Mouse (Mus musculus) embryonic facial prominence, embryonic 10.5 days (tissue): Measurements from ENCODE around the gene Tmem131. TPM values are rescaled to one million over a fixed set of nuclear protein-coding genes. Genes with fewer than 3 reads are reported as not detected.
"Not testable (repeated sequence)": the region's sequence is repeated elsewhere in the genome, so short reads cannot be mapped to it uniquely, and the experiment has no call there.

ENCODE experiments used
- DNase-seq: peaks from one replicate; pipeline ENCODE4 v3.0.0-alpha.2; 2017; ENCODE audit warnings: low spot score
- H3K27ac ChIP-seq: fragments of 300-500 bp; sonication (generic); replicated peaks from 2 replicates; pipeline ENCODE4 v1.5.1; 2016; ENCODE audit warnings: mild to moderate bottlenecking
- H3K27me3 ChIP-seq: fragments of 300-500 bp; sonication (generic); replicated peaks from 2 replicates; pipeline ENCODE4 v1.6.1; 2016; ENCODE audit warnings: low read depth, mild to moderate bottlenecking; ENCODE audit not compliant: poor library complexity, severe bottlenecking
- H3K36me3 ChIP-seq: fragments of 300-500 bp; sonication (generic); replicated peaks from 2 replicates; pipeline ENCODE4 v1.6.1; 2016; ENCODE audit warnings: mild to moderate bottlenecking, moderate library complexity
- H3K4me1 ChIP-seq: fragments of 300-500 bp; sonication (generic); 2 replicates; pipeline ENCODE4 v1.6.1; 2016
- H3K4me3 ChIP-seq: fragments of 300-500 bp; sonication (generic); 2 replicates; pipeline ENCODE4 v1.5.1; 2016; ENCODE audit warnings: mild to moderate bottlenecking, moderate library complexity
- H3K9me3 ChIP-seq: fragments of 300-500 bp; sonication (generic); 2 replicates; pipeline ENCODE4 v1.6.1; 2016; ENCODE audit warnings: mild to moderate bottlenecking
- WGBS: fragments of 180-500 bp; shearing (Covaris S2); methylation state at CpG from one replicate; pipeline ENCODE4 v1.1.7; 2016; 5-methylcytosine and 5-hydroxymethylcytosine counted together
- polyA plus RNA-seq: library from polyadenylated mRNA; unstranded; fragments of >200 nt; fragmentation: Nextera tagmentation; extraction: Ambion mirVana; gene quantifications from 2 replicates; pipeline ENCODE4 v1.2.1, GENCODE M21; 2016

Tmem131 gene
- polyA plus RNA-seq, 1 experiment from 2014 or later: 14.0 TPM

GRCm38 (mm10) chr1:36905216-36905615, 38.2 kb downstream of the Tmem131 start:
- Histone ChIP-seq H3K4me1 (peaks cover 7% of the 10 kb centered on the region), H3K4me3 (no peak overlapping the region), H3K27me3 (no peaks in the 10 kb centered on the region), H3K9me3 (no peaks in the 10 kb centered on the region), H3K27ac (no peak overlapping the region), H3K36me3 (peaks cover 5% of the 10 kb centered on the region)
- WGBS: 78% methylated on average over 3 of the region's 3 CpGs
- no peak for DNase-seq

GRCm38 (mm10) chr1:36904489-36904888, 39.0 kb downstream of the Tmem131 start:
- no peak for DNase-seq
- 78% methylated on average over 6 of the region's 6 CpGs for WGBS
- Histone ChIP-seq H3K4me3 (no peak overlapping the region), H3K27me3 (no peaks in the 10 kb centered on the region), H3K4me1 (peaks cover 7% of the 10 kb centered on the region), H3K27ac (no peak overlapping the region), H3K36me3 (peaks cover 5% of the 10 kb centered on the region), H3K9me3 (no peaks in the 10 kb centered on the region)

- H3K27ac ChIP-seq: no peak overlapping the region
- 70% methylated on average over 3 of the region's 3 CpGs for WGBS
- DNase-seq: no peak
- H3K9me3 ChIP-seq: no peaks in the 10 kb centered on the region
- peaks cover 7% of the 10 kb centered on the region for H3K4me1 ChIP-seq
- H3K27me3 ChIP-seq: no peaks in the 10 kb centered on the region
- no peak overlapping the region for H3K4me3 ChIP-seq
- H3K36me3 ChIP-seq: peaks cover 5% of the 10 kb centered on the region
Observed at GRCm38 (mm10) chr1:36904084-36904451, 39.4 kb downstream of the Tmem131 start.

DNA sequence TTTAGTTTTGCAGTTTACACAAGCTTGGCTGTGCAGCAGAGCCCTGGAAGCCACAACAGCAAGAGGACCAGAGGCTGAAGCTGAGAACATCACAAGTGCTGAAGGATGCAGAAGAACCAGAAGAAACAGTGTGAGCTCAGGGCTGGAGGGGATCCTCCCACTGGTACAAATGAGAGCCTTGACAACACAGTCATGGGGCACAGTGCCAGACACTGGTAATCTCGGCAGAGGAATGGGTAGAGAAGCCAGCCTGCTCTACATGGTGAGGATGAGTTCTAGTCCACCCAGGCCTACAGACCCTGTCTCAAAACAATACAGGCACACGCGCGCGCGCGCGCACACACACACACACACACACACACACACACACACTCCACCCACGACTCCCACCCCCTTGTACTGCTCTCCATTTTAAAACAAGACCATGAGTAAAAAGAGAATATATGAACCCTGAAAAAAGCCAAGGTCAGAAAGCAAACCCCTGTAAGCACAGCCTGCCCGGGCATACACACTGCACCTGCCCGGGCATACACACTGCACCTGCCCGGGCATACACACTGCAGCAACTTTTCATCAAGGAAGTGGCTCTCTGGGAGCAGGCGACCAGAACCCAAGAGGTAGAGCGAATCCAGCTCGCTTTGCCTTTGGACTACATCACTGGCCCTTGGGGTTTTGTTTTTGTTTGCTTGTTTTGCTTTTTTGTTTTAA, 39.9 kb downstream of the Tmem131 start:
- Histone ChIP-seq H3K4me1 (peaks cover 7% of the 10 kb centered on the region), H3K9me3 (no peaks in the 10 kb centered on the region), H3K36me3 (peaks cover 5% of the 10 kb centered on the region), H3K27ac (no peak overlapping the region), H3K4me3 (no peak overlapping the region), H3K27me3 (no peaks in the 10 kb centered on the region)
- WGBS: 93% methylated on average over 15 of the region's 15 CpGs
- no peak for DNase-seq

GRCm38 (mm10) chr1:36902533-36903315, 40.7 kb downstream of the Tmem131 start:
- Histone ChIP-seq H3K9me3 (no peaks in the 10 kb centered on the region), H3K27me3 (no peaks in the 10 kb centered on the region), H3K27ac (no peak overlapping the region), H3K4me3 (no peak overlapping the region), H3K36me3 (peaks cover 5% of the 10 kb centered on the region), H3K4me1 (peaks cover 7% of the 10 kb centered on the region)
- no peak for DNase-seq
- WGBS: 92% methylated on average over 11 of the region's 11 CpGs

- H3K4me3 ChIP-seq: no peak overlapping the region
- no peak overlapping the region for H3K27ac ChIP-seq
- no peak for DNase-seq
- no peaks in the 10 kb centered on the region for H3K9me3 ChIP-seq
- 97% methylated on average over 2 of the region's 2 CpGs for WGBS
- no peaks in the 10 kb centered on the region for H3K27me3 ChIP-seq
- H3K4me1 ChIP-seq: peaks cover 2% of the 10 kb centered on the region; the same call in 1 of the 2 replicates
- no peaks in the 10 kb centered on the region for H3K36me3 ChIP-seq
Observed at GRCm38 (mm10) chr1:36899622-36900021, 43.8 kb downstream of the Tmem131 start.

- WGBS: 95% methylated on average over 4 of the region's 4 CpGs
- no peaks in the 10 kb centered on the region for H3K36me3 ChIP-seq
- no peaks in the 10 kb centered on the region for H3K9me3 ChIP-seq
- H3K4me3 ChIP-seq: no peak overlapping the region
- no peak for DNase-seq
- no peaks in the 10 kb centered on the region for H3K4me1 ChIP-seq
- H3K27me3 ChIP-seq: no peaks in the 10 kb centered on the region
- no peak overlapping the region for H3K27ac ChIP-seq
Observed at GRCm38 (mm10) chr1:36896423-36896822, 47.0 kb downstream of the Tmem131 start.

- H3K27me3 ChIP-seq: no peaks in the 10 kb centered on the region
- no peak overlapping the region for H3K4me3 ChIP-seq
- no peaks in the 10 kb centered on the region for H3K4me1 ChIP-seq
- H3K9me3 ChIP-seq: no peaks in the 10 kb centered on the region
- 88% methylated on average over 3 of the region's 3 CpGs for WGBS
- H3K36me3 ChIP-seq: no peaks in the 10 kb centered on the region
- no peak for DNase-seq
- no peak overlapping the region for H3K27ac ChIP-seq
Observed at GRCm38 (mm10) chr1:36895452-36895851, 48.0 kb downstream of the Tmem131 start.

GRCm38 (mm10) chr1:36894136-36894535, 49.3 kb downstream of the Tmem131 start:
- no peaks in the 10 kb centered on the region for H3K27me3 ChIP-seq
- no peak for DNase-seq
- H3K9me3 ChIP-seq: no peaks in the 10 kb centered on the region
- H3K36me3 ChIP-seq: no peaks in the 10 kb centered on the region
- H3K27ac ChIP-seq: no peak overlapping the region
- no peaks in the 10 kb centered on the region for H3K4me1 ChIP-seq
- 91% methylated on average over 3 of the region's 3 CpGs for WGBS
- no peak overlapping the region for H3K4me3 ChIP-seq

DNA sequence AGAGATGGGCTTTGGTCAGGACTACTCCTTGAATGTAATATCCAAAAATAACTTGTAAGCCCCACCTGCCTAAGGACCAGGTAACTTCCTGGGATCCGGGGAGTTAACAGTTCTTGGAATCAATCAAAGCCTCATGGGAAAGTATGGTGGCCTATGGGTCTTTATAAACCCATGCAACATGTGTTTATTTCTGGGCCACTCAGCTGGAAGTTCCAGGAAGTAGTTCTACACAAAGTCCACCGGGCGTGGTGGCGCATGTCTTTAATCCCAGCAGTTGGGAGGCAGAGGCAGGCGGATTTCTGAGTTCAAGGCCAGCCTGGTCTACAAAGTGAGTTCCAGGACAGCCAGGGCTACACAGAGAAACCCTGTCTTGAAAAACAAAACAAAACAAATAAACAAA, 49.7 kb downstream of the Tmem131 start:
- WGBS: 95% methylated on average over 5 of the region's 5 CpGs
- not testable (repeated sequence) for H3K27me3 ChIP-seq

GRCm38 (mm10) chr1:36893146-36893545, 50.3 kb downstream of the Tmem131 start:
- no peaks in the 10 kb centered on the region for H3K9me3 ChIP-seq
- H3K4me1 ChIP-seq: no peaks in the 10 kb centered on the region
- H3K4me3 ChIP-seq: no peak overlapping the region
- H3K36me3 ChIP-seq: peaks cover 7% of the 10 kb centered on the region; the same call in 1 of the 2 replicates
- WGBS: 90% methylated on average over 6 of the region's 6 CpGs
- H3K27me3 ChIP-seq: no peaks in the 10 kb centered on the region
- no peak for DNase-seq
- H3K27ac ChIP-seq: no peak overlapping the region

More for the DNA sequence above, 49.7 kb downstream of the Tmem131 start:
- H3K36me3 ChIP-seq, H3K27ac ChIP-seq, H3K4me3 ChIP-seq, H3K9me3 ChIP-seq, H3K4me1 ChIP-seq, DNase-seq: not testable (repeated sequence)

GRCm38 (mm10) chr1:36892461-36892860, 51.0 kb downstream of the Tmem131 start:
- H3K27ac ChIP-seq: no peak overlapping the region
- H3K27me3 ChIP-seq: no peaks in the 10 kb centered on the region
- WGBS: 75% methylated on average over 3 of the region's 3 CpGs
- no peaks in the 10 kb centered on the region for H3K4me1 ChIP-seq
- no peak for DNase-seq
- no peaks in the 10 kb centered on the region for H3K9me3 ChIP-seq
- peaks cover 12% of the 10 kb centered on the region for H3K36me3 ChIP-seq
- H3K4me3 ChIP-seq: no peak overlapping the region

DNA sequence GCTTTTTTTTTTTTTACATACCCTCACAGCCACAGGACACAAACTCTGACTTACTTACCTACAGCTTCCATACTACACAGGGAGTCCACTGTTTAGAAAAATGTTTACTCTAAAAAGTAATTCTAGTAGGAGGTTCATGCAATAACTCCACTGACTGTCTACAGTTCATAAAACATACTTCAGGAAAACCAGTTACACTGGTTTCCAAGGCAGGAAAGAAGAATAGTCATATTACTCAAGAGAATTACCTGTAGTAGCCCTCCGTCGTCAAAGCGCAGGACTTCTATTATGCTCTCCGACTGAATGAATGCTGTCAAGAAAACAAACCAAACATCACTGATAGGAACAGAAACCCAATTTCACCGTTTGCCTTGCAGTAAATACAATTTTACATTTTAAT, 54.5 kb downstream of the Tmem131 start:
- no peak for DNase-seq
- WGBS: 85% methylated on average over 5 of the region's 5 CpGs
- Histone ChIP-seq H3K27me3 (no peaks in the 10 kb centered on the region), H3K9me3 (no peaks in the 10 kb centered on the region), H3K4me3 (no peak overlapping the region), H3K4me1 (peaks cover 15% of the 10 kb centered on the region), H3K27ac (no peak overlapping the region), H3K36me3 (peaks cover 25% of the 10 kb centered on the region)
